Mouse (Mus musculus) layer of hippocampus, postnatal 14 days (tissue): ENCODE measurements at regions not wholly inside any gene's neighbourhood (a gene's known extent, or its start where the extent isn't known, plus 50 kb on each side); places are given as distances from the start of the nearest gene placed in this dataset.

ENCODE experiments used
- DNase-seq, 2 experiments: peaks; one replicate each; pipeline ENCODE4 v3.0.0; 2021 to 2022; ENCODE audit warnings: low spot score in 2 of 2, mixed read lengths in 1 of 2

DNA sequence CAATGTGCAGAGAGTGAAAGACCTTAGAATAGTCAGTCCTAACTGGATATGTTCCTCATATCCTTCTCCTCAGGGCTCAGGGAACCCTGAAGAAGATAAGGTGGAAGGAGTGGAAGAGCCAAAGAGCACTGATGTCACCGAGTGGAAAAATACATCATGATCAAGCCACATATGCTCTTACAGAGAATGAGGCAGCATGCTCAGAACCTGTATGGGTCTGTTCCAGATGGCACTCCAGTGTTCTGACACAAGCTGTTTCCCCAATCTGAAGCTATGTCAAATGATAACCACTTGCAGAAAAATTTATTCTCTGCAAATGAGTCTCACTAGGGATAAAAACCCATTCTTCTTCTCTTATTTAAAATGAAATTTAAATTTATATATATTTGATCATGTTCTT lies 572.6 kb upstream of the Robo2 start:
- peak; percentile 19 to 71 for DNase-seq

- no peak for DNase-seq
Measured at GRCm38 (mm10) chr16:74966099-74966498, 554.5 kb upstream of the Robo2 start.

DNA sequence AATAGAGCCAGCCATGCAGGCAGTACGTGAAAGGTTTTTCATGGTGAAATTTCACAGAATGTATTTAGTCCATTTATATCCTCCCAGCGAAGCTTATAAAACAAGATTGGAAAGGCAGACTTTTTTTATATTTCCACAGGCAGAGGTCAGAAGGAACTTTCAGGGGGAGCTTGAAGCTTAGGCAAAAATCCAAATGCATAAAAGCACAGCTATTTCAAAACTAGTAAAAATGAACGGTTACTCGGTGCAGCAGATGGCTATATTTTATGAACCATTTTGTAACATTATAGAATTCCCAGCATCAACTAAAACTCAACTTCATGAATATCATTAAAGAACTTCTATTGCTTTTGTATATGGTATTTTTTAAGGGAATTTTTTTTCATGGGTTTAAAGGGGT lies 518.1 kb upstream of the Robo2 start:
- no peak for DNase-seq

DNA sequence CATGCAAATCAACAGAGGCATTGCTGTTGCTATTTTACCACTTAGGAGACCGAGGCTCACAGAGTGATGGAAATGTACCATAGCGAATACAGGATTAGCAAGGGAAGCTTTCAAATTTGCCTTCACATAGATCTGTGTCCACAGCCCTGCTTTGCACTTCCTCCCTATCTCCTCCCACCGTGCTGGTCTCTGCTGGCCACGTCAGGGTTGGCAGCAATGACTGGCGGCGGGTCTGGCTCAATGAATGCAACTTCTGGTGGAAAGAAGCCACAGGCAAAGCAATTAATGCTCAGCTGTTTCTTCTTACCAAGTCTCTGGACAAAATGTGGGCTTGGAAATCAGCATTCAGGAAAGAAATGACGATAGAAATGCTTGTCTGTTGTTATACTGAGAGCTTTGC lies 489.2 kb upstream of the Robo2 start:
- peak; percentile 29 to 30 for DNase-seq

GRCm38 (mm10) chr16:74887724-74888123 lies 476.1 kb upstream of the Robo2 start:
- no peak for DNase-seq

GRCm38 (mm10) chr16:74878603-74879002 lies 467.0 kb upstream of the Robo2 start:
- no peak for DNase-seq

DNA sequence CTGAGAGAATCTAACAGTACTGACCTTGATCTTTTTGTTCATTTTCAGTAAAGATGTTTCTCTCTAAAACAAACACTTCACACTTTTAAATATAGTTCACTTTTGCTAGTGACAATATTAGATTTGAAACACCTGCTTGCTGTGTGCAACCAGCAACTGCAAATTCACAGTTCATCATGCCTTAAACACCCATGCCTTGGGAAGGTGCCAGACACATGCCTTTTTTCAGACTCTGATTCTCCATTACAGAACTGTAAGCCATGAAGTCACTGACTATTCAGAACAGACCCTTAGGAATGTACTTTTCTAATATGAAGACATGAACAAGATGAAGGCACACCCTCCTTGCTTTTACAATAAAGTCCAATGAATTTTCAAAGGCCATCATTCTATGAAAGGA lies 462.1 kb upstream of the Robo2 start:
- DNase-seq, result peak in 1 of 2 experiments; percentile 12

GRCm38 (mm10) chr16:74857752-74858151 lies 446.1 kb upstream of the Robo2 start:
- DNase-seq, result peak in 1 of 2 experiments; percentile 34

- DNase-seq, result no peak
Measured at GRCm38 (mm10) chr16:74840006-74840405, 428.4 kb upstream of the Robo2 start.

DNA sequence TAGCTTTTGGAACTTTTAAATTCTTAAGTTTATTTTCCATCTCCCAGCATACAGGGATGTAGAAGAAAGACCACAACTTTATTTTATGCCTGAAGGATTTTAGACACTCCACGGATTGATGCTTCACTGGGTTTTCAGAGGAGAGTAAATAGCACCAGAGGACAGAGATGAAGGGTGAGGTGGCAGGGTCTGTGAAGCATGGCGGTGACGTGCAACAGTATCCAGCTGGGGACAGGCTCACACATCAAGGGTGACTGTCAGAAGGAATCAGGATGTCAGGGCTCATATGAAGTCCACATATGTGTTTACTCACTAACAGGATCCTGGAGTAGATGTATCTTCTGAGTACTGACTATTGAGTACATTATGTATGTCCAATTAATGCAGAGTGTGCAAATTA lies 402.8 kb upstream of the Robo2 start:
- no peak for DNase-seq

- no peak for DNase-seq
Measured at GRCm38 (mm10) chr16:74809154-74809825, 397.7 kb upstream of the Robo2 start.

DNA sequence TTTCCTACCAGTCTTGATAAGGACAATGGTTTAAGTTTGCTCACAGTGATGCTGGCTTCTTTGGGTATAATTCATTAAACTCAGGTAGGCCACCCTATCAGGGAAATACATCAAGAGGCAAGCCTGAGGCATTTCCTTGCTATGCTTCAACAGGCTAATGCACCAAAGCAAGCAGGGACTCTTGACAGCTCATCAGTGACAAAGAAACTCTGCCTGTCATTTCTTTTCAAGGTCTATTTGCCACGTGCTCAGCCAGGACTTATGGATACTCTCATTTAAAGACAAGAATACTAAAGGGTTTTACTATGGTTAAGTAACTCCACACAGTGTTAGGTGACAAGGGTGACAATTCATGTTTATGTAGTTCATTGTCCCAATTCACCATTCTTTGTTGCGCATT lies 395.1 kb upstream of the Robo2 start:
- no peak for DNase-seq

DNA sequence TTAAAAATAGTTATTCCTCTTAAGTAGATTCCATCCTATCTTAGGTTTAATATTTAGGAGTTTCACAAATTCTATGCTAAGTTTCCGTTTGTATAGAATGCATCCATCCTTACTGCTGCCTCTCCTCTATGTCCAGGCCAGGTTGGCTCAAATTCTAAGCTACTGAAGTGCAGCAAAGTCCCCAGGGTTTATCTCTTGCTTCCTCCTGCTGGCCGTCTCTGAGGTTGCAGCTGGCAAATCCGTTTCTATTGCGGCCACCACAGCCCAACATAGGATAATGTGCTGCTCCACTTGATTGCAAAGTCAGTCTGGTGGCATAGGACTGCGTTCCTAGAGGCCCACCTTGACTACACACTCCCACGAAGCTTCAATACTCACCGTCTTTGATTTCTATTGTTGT lies 389.7 kb upstream of the Robo2 start:
- DNase-seq, result peak; percentile 13 to 38

GRCm38 (mm10) chr16:74796303-74796653 lies 384.7 kb upstream of the Robo2 start:
- no peak for DNase-seq

- DNase-seq, result no peak
Measured at GRCm38 (mm10) chr16:74795360-74796302, 384.0 kb upstream of the Robo2 start.

GRCm38 (mm10) chr16:74785365-74786119 lies 373.9 kb upstream of the Robo2 start:
- DNase-seq, result no peak

DNA sequence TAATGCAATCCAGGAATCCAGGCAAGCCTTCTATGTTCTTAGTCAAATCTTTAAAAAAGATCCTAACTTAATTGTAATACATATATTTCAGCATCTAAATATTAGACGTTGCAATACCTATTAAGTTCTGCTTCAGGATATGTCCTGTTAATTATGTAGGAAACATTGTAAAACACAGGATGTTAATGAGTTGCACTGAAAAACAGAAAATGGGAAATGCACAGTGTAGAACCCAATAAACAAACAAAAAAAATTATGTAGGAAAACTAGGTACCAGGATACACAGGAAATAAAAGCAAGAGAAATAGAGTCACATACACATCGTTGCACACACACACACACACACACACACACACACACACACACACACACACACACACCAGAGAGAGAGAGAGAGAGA lies 368.8 kb upstream of the Robo2 start:
- no peak for DNase-seq

DNA sequence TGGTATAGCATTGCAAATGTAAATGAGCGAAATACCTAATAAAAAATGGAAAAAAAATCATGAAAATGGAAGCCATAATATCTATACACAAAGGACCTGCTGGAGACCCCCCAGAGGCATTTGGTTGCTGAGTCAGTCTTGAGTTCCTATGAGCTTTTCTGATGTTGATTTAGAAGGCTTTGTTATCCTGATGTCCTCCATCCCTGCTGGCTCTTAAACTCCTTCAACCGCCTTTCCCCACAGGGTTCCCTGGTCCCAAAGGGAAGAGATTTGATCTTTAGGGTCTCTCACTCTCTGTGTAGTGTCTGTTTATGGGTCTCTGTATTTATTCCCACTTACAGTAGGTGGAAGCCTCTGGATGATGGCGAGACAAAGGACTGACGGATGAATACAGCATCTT lies 356.6 kb upstream of the Robo2 start:
- DNase-seq, result no peak

DNA sequence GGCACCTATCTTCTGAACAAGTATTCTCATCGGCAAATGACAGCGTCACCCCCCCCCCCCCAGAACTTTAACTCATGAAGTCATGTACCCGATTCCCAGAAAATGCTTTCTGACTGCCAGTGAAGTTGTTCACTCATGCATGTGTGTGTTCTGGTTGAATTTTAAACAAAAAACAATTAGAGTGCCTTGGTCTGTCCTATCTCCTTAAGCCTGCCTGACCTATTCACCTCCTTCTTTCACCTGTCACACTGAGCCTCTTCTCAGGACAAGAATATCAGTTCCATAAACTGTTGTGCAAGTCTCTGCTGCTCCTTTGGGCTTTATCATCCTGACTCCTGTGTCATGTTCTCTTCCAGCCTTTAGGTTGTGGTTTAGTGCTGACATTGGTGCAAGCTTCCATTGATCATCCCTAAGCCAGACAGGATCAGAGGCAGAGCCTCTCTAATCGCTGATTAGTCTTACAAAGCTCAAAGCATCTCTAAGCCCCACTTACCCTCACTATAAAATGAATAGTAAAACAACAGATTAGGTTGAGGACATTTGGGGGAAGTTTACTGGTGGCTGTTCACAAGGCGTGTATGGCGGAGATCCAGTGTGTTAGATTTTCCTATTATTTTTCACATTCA lies 345.2 kb upstream of the Robo2 start:
- no peak for DNase-seq

DNA sequence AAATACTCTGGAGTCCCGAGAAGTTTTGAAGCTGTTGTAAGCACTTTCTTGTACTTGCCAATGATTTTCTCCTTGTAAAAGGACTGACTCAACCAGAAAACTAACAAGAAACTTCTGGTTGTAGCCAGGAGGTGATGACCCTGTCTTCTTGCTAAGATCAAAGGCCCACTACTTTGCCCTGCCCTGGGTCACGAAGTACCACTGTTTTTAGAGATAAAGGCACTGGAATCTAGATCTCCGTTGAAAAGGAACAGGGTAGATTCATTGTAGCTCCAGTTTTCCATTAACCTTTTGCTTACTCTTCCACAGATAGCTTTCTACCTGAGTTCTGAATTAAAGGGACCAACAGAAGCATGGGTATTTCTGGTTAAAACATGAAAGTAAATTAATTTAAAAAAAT lies 339.3 kb upstream of the Robo2 start:
- DNase-seq, result no peak

DNA sequence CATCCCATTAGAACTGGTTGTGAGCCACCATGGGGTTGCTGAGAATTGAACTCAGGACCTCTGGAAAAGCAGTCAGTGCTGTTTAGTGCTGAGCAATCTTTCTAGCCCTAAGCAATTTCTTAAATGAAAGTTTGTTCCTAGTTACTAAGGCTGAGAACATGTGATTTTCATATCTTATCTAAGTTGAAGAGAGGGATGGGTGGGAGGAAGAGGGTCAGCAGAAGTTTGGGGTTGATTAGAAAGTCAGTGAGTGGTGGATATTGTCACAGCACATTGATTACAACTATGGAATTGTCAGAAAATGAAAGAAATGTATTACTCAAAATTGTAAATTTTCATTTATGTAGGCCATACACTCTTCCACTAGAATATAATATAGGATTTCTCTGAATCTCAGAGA lies 337.4 kb upstream of the Robo2 start:
- DNase-seq, result no peak
